Mouse (Mus musculus) left cerebral cortex, postnatal 10 days (tissue): ENCODE data around the gene Slc4a10. TPM values are rescaled to one million over a fixed set of nuclear protein-coding genes. Genes with fewer than 3 reads are reported as not detected.

ENCODE experiments used
- DNase-seq, 2 experiments: peaks; one replicate each; pipeline ENCODE4 v3.0.0; 2021 to 2022; ENCODE audit warnings: low spot score in 2 of 2, mixed read lengths in 1 of 2; ENCODE audit errors: extremely low spot score in 1 of 2
- intact Hi-C: fragments of 180-260 bp; cut with DNase I; formaldehyde crosslinking; loops from one replicate; pipeline ENCODE4 v1.15.1; 2025
- total RNA-seq, 2 experiments: library from RNA; stranded (reverse); gene quantifications; 2 replicates each; pipeline ENCODE4 v1.2.3; 2021

Slc4a10 gene
- total RNA-seq, 2 experiments from 2014 or later: 142 to 153 TPM

DNA sequence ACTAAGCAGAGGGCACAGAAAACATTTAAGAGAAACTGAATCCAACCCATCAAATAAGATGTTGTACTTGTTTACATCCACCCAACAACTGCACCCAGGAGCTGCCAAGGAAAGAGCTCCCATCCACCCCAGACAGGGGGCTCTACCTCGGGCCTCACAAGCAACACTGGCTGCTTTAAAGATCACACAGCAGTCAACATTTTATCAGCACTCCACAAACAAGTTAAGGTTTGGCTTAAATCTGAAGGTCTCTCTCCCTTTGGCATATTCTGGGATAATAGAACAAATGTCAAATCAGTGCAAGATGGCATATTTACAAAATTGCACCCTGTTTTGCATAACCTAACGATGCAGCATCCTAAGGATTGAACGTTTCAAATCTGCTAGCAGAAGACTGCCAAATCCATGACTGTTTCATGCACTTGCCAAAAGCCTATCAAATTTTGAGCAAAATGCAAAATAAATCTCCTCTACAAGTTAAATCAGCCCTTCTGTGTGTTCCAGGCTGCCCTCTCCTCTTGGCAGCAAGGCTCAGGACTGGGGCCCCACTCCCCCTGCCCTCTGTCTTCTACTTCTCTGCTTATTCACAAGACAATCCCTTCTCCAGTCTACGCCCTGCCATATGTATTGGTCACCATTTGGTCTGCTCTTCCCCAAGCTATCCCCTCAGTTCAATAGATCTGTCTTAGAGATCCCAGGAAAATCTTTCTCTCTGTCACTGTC lies 293.1 kb downstream of the Slc4a10 start:
- intact Hi-C loops: loop anchor here (10.0 kb wide), 1 partner anchor 525 kb away; no protein-coding TSS in a partner anchor
- no peak for DNase-seq

DNA sequence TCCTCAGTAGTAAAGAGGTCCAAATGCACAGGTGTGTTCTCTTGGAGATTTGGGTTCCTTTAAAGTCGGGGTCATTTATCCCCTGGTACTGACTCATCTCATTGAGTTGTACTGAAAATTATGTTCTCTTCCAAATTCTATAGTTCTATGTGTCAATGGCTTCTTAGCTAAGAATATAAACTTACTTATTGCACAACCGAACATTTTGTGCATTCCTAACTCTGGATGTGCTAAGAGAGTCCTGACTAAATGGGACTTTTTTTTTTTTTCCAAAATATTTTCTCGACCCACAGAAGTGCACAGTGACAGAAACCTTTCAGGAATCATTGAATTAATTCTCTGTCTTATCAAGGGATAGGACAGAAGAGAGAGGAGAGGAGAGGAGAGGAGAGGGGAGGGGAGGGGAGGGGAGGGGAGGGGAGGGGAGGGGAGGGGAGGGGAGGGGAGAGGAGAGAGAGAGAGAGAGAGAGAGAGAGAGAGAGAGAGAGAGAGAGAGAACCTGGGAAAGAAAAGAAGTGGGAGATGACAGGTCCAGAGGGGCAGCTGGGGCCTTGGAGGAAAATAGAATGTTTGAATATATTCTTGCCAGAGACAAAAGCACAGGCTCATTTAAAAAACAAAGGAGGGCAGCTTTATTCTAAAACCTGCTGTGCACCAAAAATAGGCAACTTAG lies 294.9 kb downstream of the Slc4a10 start:
- intact Hi-C loops: no loop called here
- no peak for DNase-seq

- DNase-seq: peak in 1 of 2 experiments; percentile 36
- intact Hi-C loops: no loop called here
These were observed 295.5 kb downstream of the Slc4a10 start for GRCm38 (mm10) chr2:62341734-62342128.

- intact Hi-C loops: no loop called here
- no peak for DNase-seq
These were observed 298.1 kb downstream of the Slc4a10 start for GRCm38 (mm10) chr2:62344367-62344766.

- intact Hi-C loops: loop anchor here (5.0 kb wide), 1 partner anchor 111 kb away; no protein-coding TSS in a partner anchor
These were observed 300.5 kb downstream of the Slc4a10 start for GRCm38 (mm10) chr2:62346771-62347170.

GRCm38 (mm10) chr2:62347762-62348161 lies 301.5 kb downstream of the Slc4a10 start:
- intact Hi-C loops: loop anchor here (5.0 kb wide), 1 partner anchor 110 kb away; no protein-coding TSS in a partner anchor
- no peak for DNase-seq

More at GRCm38 (mm10) chr2:62346771-62347170, 300.5 kb downstream of the Slc4a10 start:
- DNase-seq: no peak

GRCm38 (mm10) chr2:62352035-62352434 lies 305.8 kb downstream of the Slc4a10 start:
- no peak for DNase-seq
- intact Hi-C loops: loop anchor here (10.0 kb wide), 1 partner anchor 273 kb away; no protein-coding TSS in a partner anchor

DNA sequence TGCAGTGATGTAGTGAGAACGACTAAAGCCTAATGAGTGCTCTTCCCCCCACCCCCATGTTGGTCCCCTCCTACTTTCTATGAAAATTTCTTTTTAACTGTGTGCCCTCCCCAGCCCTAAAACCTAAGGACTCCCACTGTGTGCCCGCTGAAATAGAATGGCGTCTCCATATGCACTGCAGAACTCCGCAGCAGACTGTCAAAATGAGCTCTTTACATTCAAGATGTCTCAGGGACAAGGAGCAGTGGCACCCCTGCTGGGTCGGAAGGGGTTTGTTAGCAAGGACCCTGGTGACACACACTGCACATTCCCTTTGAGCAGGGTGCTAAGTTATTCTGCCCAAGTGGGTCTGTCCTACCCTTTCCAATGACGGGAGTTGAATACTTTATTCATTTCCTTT lies 309.5 kb downstream of the Slc4a10 start:
- no peak for DNase-seq
- intact Hi-C loops: loop anchor here (10.0 kb wide), 1 partner anchor 269 kb away; no protein-coding TSS in a partner anchor

GRCm38 (mm10) chr2:62356606-62357005 lies 310.3 kb downstream of the Slc4a10 start:
- intact Hi-C loops: loop anchor here (10.0 kb wide), 1 partner anchor 268 kb away; no protein-coding TSS in a partner anchor
- no peak for DNase-seq

DNA sequence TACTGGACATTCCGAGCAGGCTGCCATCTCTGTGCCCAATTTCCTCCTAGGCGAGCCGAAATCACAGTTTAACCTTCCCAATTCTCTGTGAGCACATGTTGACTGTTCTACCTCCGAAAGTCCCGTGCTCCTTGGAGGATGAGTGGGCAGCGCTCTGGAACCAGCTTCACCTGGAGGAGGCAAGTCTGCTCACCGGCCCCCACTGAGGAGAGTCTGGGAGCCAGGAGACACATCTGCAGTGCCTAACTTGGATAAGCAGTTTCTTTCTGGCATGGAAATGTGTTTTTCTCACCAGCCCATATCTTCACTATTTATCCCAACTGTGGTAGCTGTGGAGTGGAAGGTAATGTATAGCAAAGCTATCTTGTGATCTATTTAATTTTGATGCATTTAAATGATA lies 311.0 kb downstream of the Slc4a10 start:
- DNase-seq: no peak
- intact Hi-C loops: loop anchor here (10.0 kb wide), 1 partner anchor 268 kb away; no protein-coding TSS in a partner anchor

DNA sequence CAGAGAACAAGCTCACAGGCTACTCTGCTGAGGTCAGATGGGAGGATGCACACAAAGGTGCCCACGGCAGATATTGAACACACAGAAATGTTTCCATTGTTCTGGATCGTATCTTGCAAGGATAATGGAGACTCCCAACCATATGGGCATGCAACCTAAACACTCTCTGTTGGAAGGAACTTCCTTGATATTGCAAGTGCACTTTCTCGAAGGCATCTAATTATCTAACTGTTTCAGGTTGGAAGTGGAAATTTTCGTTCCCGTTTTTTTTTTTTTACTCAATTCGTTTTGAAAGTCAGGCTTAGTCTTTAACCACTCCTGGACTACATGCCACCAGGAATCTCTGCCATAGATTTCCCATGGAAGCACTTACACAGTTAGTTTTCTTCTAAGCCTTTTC lies 314.6 kb downstream of the Slc4a10 start:
- intact Hi-C loops: no loop called here
- no peak for DNase-seq

DNA sequence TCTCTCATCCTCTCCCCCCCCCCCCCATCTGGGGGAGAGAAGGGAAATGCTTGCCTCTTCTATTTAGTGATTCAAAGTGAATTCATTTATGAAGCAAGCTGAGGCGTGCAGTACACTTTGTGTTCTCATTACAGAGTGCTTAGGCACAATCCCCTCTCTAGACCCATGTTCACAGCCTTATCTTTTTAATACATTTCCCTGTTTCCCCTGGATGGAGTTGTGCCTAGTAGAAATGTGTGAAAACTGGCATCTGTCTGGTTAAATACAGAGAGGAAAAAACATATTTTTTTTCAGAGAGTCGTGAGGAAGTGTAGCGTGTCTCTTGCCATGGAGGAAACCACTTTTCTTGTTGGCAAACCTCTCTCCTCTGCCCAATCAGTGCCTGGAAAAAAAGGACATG lies 315.3 kb downstream of the Slc4a10 start:
- intact Hi-C loops: no loop called here
- no peak for DNase-seq

GRCm38 (mm10) chr2:62362211-62362610 lies 315.9 kb downstream of the Slc4a10 start:
- DNase-seq: no peak
- intact Hi-C loops: no loop called here

DNA sequence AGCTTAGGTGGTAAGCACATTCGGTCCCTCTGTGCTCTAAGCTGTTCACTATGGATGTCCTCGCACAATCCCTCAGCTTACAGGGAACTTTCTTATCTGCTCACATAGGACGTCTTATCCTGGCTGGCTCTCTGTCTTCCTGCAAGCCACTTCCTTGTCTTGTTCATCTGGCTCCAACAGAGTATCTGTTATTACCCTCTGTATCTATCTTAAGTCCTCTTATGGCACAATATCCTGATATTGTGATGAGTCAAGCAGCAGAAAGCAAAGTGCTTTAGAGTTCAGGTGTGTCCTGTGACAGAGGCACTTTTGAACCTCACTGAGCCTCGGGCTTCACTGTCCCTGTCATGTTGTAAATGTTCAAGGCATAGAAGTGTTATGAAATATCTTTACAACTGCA lies 317.3 kb downstream of the Slc4a10 start:
- intact Hi-C loops: no loop called here
- no peak for DNase-seq

DNA sequence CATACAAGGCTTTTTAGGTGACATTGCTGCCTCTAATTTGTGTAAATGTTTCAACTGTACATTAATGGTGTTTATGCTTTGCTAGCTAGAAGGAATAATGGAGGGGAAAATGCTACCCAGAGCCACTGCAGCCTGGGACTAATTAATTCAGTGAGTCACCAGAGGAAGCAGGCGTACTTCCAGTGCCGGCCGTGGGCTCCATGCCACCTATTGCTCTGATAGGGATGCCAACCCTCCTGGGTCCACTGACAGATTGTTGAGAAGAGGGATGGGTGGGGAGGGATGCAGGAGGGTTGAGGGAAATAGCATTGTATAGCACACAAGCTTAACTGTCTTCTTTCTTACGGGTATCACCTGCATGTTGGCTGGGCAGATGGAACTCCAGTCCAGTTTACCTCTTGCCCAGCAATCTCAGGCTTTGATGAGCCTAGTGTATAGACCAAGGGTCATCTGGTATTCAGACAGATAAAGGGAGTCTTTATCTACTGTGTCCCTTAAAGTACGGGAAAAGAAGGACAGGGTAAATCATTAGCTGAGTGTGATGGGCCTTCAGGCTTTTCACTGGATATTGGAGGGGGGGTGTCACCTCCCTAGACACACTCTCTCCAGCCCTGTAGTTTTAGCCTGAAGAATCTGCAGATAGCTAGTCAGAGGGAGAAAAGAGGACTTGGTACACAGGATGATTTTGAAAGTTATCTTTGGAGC lies 322.2 kb downstream of the Slc4a10 start:
- intact Hi-C loops: no loop called here
- DNase-seq: no peak

- intact Hi-C loops: no loop called here
- no peak for DNase-seq
These were observed 323.8 kb downstream of the Slc4a10 start for GRCm38 (mm10) chr2:62370048-62370447.

- no peak for DNase-seq
- intact Hi-C loops: no loop called here
These were observed 327.4 kb downstream of the Slc4a10 start for GRCm38 (mm10) chr2:62373692-62374091.
